Mouse (Mus musculus) neural tube, embryonic 13.5 days (tissue): ENCODE data around the gene 2610301B20Rik. TPM values are rescaled to one million over a fixed set of nuclear protein-coding genes. Genes with fewer than 3 reads are reported as not detected.
"Not testable (repeated sequence)": the region's sequence is repeated elsewhere in the genome, so short reads cannot be mapped to it uniquely, and the experiment has no call there.

Experiments
- ATAC-seq: fragments of 200-750 bp; cut with Nextera tagmentation; 2 replicates; pipeline ENCODE4 v1.8.0; 2017; ENCODE audit warnings: low read depth, mild to moderate bottlenecking, moderate TSS enrichment, moderate library complexity
- H3K27ac ChIP-seq: fragments of 300-500 bp; sonication (generic); replicated peaks from 2 replicates; pipeline ENCODE4 v1.5.1; 2015; ENCODE audit warnings: moderate library complexity, mild to moderate bottlenecking, inconsistent platforms
- H3K27me3 ChIP-seq: fragments of 300-500 bp; sonication (generic); 2 replicates; pipeline ENCODE4 v1.6.1; 2015; ENCODE audit warnings: mild to moderate bottlenecking, inconsistent platforms
- H3K36me3 ChIP-seq: fragments of 300-500 bp; sonication (generic); 2 replicates; pipeline ENCODE4 v1.6.1; 2015; ENCODE audit warnings: mild to moderate bottlenecking, inconsistent platforms
- H3K4me1 ChIP-seq: fragments of 300-500 bp; sonication (generic); replicated peaks from 2 replicates; pipeline ENCODE4 v1.6.1; 2015; ENCODE audit warnings: inconsistent platforms
- H3K4me2 ChIP-seq: fragments of 300-500 bp; sonication (generic); 2 replicates; pipeline ENCODE4 v1.6.1; 2015; ENCODE audit warnings: inconsistent platforms, mild to moderate bottlenecking, moderate library complexity
- H3K4me3 ChIP-seq: fragments of 300-500 bp; sonication (generic); 2 replicates; pipeline ENCODE4 v1.5.1; 2015; ENCODE audit warnings: mild to moderate bottlenecking, inconsistent platforms
- H3K9ac ChIP-seq: fragments of 300-500 bp; sonication (generic); 2 replicates; pipeline ENCODE4 v1.6.1; 2015; ENCODE audit warnings: moderate library complexity, mild to moderate bottlenecking, inconsistent platforms
- H3K9me3 ChIP-seq: fragments of 300-500 bp; sonication (generic); 2 replicates; pipeline ENCODE4 v1.6.1; 2016; ENCODE audit warnings: inconsistent platforms
- WGBS: fragments of 180-500 bp; shearing (Covaris S2); methylation state at CpG from one replicate; pipeline ENCODE4 v1.1.7; 2015; 5-methylcytosine and 5-hydroxymethylcytosine counted together
- polyA plus RNA-seq: library from polyadenylated mRNA; unstranded; fragments of >200 nt; fragmentation: Nextera tagmentation; extraction: Ambion mirVana; gene quantifications from 2 replicates; pipeline ENCODE4 v1.2.1, GENCODE M21; 2015

2610301B20Rik gene
- polyA plus RNA-seq = 40.6 and 45.8 TPM in 2 replicates

GRCm38 (mm10) chr4:10873920-10874665 is at the start of gene 2610301B20Rik:
Gene 2610301B20Rik, plus strand, starts transcription at chr4:10874498.
- peaks cover 23% of the 10 kb centered on the region for H3K4me1 ChIP-seq
- H3K9ac ChIP-seq = peak within 1 kb of the TSS; percentile 94
- H3K27me3 ChIP-seq = no peaks in the 10 kb centered on the region
- peak; percentile 93 for ATAC-seq
- under 1% methylated on average over 57 of the region's 68 CpGs for WGBS
- H3K4me2 ChIP-seq = peak within 1 kb of the TSS; percentile 63
- H3K4me3 ChIP-seq = peak within 1 kb of the TSS; percentile 64
- peak within 1 kb of the TSS; percentile 99 for H3K27ac ChIP-seq
- no peaks in the 10 kb centered on the region for H3K36me3 ChIP-seq
- H3K9me3 ChIP-seq = no peaks in the 10 kb centered on the region

GRCm38 (mm10) chr4:10833273-10833672 is 41.0 kb upstream of the 2610301B20Rik start:
- Histone ChIP-seq H3K4me3 (no peak overlapping the region), H3K27me3 (no peaks in the 10 kb centered on the region), H3K36me3 (no peaks in the 10 kb centered on the region), H3K9me3 (no peaks in the 10 kb centered on the region), H3K27ac (no peak overlapping the region), H3K4me1 (no peaks in the 10 kb centered on the region), H3K9ac (no peak overlapping the region), H3K4me2 (no peak overlapping the region)
- 93% methylated on average over 1 of the region's 1 CpGs for WGBS
- no peak for ATAC-seq

- no peak for ATAC-seq
- Histone ChIP-seq H3K9me3 (no peaks in the 10 kb centered on the region), H3K4me3 (no peak overlapping the region), H3K27me3 (no peaks in the 10 kb centered on the region), H3K9ac (no peak overlapping the region), H3K4me2 (no peak overlapping the region), H3K4me1 (no peaks in the 10 kb centered on the region), H3K27ac (no peak overlapping the region), H3K36me3 (no peaks in the 10 kb centered on the region)
- 77% methylated on average over 6 of the region's 6 CpGs for whole genome bisulfite sequencing
Observed at GRCm38 (mm10) chr4:10835252-10836051, 38.8 kb upstream of the 2610301B20Rik start.

- WGBS = 87% methylated on average over 7 of the region's 7 CpGs
- no peak overlapping the region for H3K9ac ChIP-seq
- no peak overlapping the region for H3K27ac ChIP-seq
- H3K4me3 ChIP-seq = no peak overlapping the region
- no peak overlapping the region for H3K4me2 ChIP-seq
- no peak for ATAC-seq
- H3K4me1 ChIP-seq = no peaks in the 10 kb centered on the region
- H3K36me3 ChIP-seq = no peaks in the 10 kb centered on the region
- no peaks in the 10 kb centered on the region for H3K27me3 ChIP-seq
- no peaks in the 10 kb centered on the region for H3K9me3 ChIP-seq
Observed at GRCm38 (mm10) chr4:10845848-10846247, 28.4 kb upstream of the 2610301B20Rik start.

GRCm38 (mm10) chr4:10849812-10850211 is 24.5 kb upstream of the 2610301B20Rik start:
- Histone ChIP-seq H3K36me3 (no peaks in the 10 kb centered on the region), H3K4me2 (no peak overlapping the region), H3K9me3 (no peaks in the 10 kb centered on the region), H3K9ac (no peak overlapping the region), H3K27me3 (no peaks in the 10 kb centered on the region), H3K4me3 (no peak overlapping the region), H3K4me1 (no peaks in the 10 kb centered on the region), H3K27ac (no peak overlapping the region)
- ATAC-seq = no peak
- 83% methylated on average over 7 of the region's 7 CpGs for WGBS

GRCm38 (mm10) chr4:10851013-10851412 is 23.3 kb upstream of the 2610301B20Rik start:
- Histone ChIP-seq H3K9ac (no peak overlapping the region), H3K27me3 (no peaks in the 10 kb centered on the region), H3K4me1 (no peaks in the 10 kb centered on the region), H3K4me2 (no peak overlapping the region), H3K27ac (no peak overlapping the region), H3K4me3 (no peak overlapping the region), H3K36me3 (no peaks in the 10 kb centered on the region), H3K9me3 (no peaks in the 10 kb centered on the region)
- ATAC-seq = no peak
- WGBS = 77% methylated on average over 5 of the region's 5 CpGs

- ATAC-seq = no peak
- H3K4me1 ChIP-seq = no peaks in the 10 kb centered on the region
- H3K9ac ChIP-seq = no peak overlapping the region
- H3K36me3 ChIP-seq = no peaks in the 10 kb centered on the region
- no peak overlapping the region for H3K4me3 ChIP-seq
- H3K27ac ChIP-seq = no peak overlapping the region
- H3K9me3 ChIP-seq = no peaks in the 10 kb centered on the region
- no peak overlapping the region for H3K4me2 ChIP-seq
- H3K27me3 ChIP-seq = no peaks in the 10 kb centered on the region
Observed at GRCm38 (mm10) chr4:10859174-10859573, 15.1 kb upstream of the 2610301B20Rik start.

GRCm38 (mm10) chr4:10859911-10860581 is 14.3 kb upstream of the 2610301B20Rik start:
- no peaks in the 10 kb centered on the region for H3K4me1 ChIP-seq
- H3K4me2 ChIP-seq = peak overlapping the region; percentile 21
- peak; percentile 88 for ATAC-seq
- H3K4me3 ChIP-seq = peak overlapping the region; percentile 22
- no peaks in the 10 kb centered on the region for H3K27me3 ChIP-seq
- WGBS = 57% methylated on average over 10 of the region's 12 CpGs
- H3K9me3 ChIP-seq = no peaks in the 10 kb centered on the region
- no peaks in the 10 kb centered on the region for H3K36me3 ChIP-seq
- no peak overlapping the region for H3K27ac ChIP-seq
- no peak overlapping the region for H3K9ac ChIP-seq

- 79% methylated on average over 3 of the region's 3 CpGs for WGBS
- H3K9ac ChIP-seq = no peak overlapping the region
- no peaks in the 10 kb centered on the region for H3K4me1 ChIP-seq
- no peak overlapping the region for H3K4me3 ChIP-seq
- no peak overlapping the region; the same call in 1 of the 2 replicates for H3K4me2 ChIP-seq
- H3K27me3 ChIP-seq = no peaks in the 10 kb centered on the region
- no peak overlapping the region for H3K27ac ChIP-seq
- H3K36me3 ChIP-seq = no peaks in the 10 kb centered on the region
- ATAC-seq = no peak
- H3K9me3 ChIP-seq = no peaks in the 10 kb centered on the region
Observed at GRCm38 (mm10) chr4:10860825-10861224, 13.5 kb upstream of the 2610301B20Rik start.

- H3K4me1 ChIP-seq, H3K27ac ChIP-seq, H3K9me3 ChIP-seq, ATAC-seq, H3K27me3 ChIP-seq, H3K4me3 ChIP-seq, H3K36me3 ChIP-seq, H3K4me2 ChIP-seq, H3K9ac ChIP-seq: not testable (repeated sequence)
- 85% methylated on average over 2 of the region's 2 CpGs for WGBS
Observed at GRCm38 (mm10) chr4:10862882-10863281, 11.4 kb upstream of the 2610301B20Rik start.

- ATAC-seq = no peak
- 87% methylated on average over 5 of the region's 5 CpGs for WGBS
- no peak overlapping the region; the same call in 1 of the 2 replicates for H3K4me3 ChIP-seq
- H3K4me2 ChIP-seq = no peak overlapping the region
- H3K27me3 ChIP-seq = no peaks in the 10 kb centered on the region
- H3K36me3 ChIP-seq = no peaks in the 10 kb centered on the region
- peaks cover 23% of the 10 kb centered on the region for H3K4me1 ChIP-seq
- no peak overlapping the region for H3K9ac ChIP-seq
- no peak overlapping the region for H3K27ac ChIP-seq
- H3K9me3 ChIP-seq = no peaks in the 10 kb centered on the region
Observed at GRCm38 (mm10) chr4:10872231-10872630, 2.1 kb upstream of the 2610301B20Rik start.
